8 mouse cellular contexts compared by ENCODE assay signal in the genomic region with DNA sequence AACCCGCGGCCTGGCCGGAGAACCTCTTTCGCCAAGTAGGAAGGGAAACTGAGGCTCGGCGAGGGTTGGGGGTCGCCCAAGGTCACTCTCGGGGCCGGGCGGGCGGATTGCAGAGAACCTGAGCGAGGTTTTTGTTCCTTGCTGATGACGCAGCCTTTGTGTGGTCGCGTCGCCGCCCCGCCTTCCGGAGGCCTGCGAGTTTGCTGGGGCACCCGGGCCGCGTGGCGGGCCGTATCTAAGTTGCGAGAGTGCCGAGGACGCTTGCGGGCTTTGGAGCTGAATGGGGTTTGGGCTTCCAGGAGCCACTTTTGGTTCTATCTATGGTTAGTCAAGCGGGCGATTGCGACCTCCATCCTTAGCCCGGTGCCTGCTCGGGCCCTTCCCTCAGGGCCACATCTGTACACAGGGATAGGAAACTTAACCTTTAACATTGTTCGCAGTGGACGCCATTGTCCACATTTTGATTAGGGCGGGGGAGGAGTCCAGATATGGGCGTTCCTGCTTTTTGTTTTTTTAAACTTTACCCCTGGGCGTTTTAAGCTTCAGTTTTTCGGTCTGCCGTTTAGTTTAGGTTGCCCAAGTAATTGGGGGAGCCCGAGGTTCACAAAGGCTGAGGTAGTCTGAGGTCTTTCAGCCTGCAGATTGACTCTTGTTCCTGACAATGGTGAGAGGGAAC. TPM values are rescaled to one million over a fixed set of nuclear protein-coding genes. Genes with fewer than 3 reads are reported as not detected.
DNase-seq lines count a peak whose midpoint lies in the region; ATAC-seq and TF ChIP-seq lines count a peak whose summit lies in the region.

No protein-coding gene starts in this region.

- no peak for TF ChIP-seq EP300 in liver, embryonic 14.5 days (IDR thresholded peaks at IDR 0.05; ENCODE audit: low read depth)

- H3K4me3 ChIP-seq in left cerebral cortex, adult 2 months = peak overlapping the region; percentile 97
- H3K4me3 ChIP-seq in liver, embryonic 14.5 days (ENCODE audit: insufficient read depth in 1 of 2, low read depth in 2 of 2, low read length in 2 of 2) = peak overlapping the region; percentile 88 to 99
- peak overlapping the region; percentile 99 for H3K4me3 ChIP-seq in stomach, embryonic 14.5 days (ENCODE audit: low read depth, low read length)

- H3K27ac ChIP-seq in left cerebral cortex, adult 2 months = peak overlapping the region; percentile 79
- H3K27ac ChIP-seq in liver, embryonic 14.5 days = peak overlapping the region; percentile 94
- H3K27ac ChIP-seq in stomach, embryonic 14.5 days (ENCODE audit: low read length) = peak overlapping the region; percentile 97

- H3K27me3 ChIP-seq in liver, embryonic 14.5 days (ENCODE audit: control insufficient read depth, insufficient read depth, low read length) = no peaks in the 10 kb centered on the region
- H3K27me3 ChIP-seq in stomach, embryonic 14.5 days (ENCODE audit: control insufficient read depth, insufficient read depth, low read length) = no peaks in the 10 kb centered on the region

- intact Hi-C loops in left cerebral cortex, adult 2 months (cut with DNase I) = loop anchor here (1.0 to 5.0 kb wide), 3 partner anchors 32 to 125 kb away; partner anchors contain the start of genes Cfap99, Fam193a and Zfyve28

- WGBS in liver, embryonic 14.5 days (ENCODE audit: insufficient replicate concordance) = under 1% methylated on average over 42 of the region's 42 CpGs
- under 1% methylated on average over 42 of the region's 42 CpGs for WGBS in stomach, embryonic 14.5 days

- peaks cover 4% of the 10 kb centered on the region; the same call in 1 of the 2 replicates for H3K36me3 ChIP-seq in liver, embryonic 14.5 days (replicated peaks; ENCODE audit: control insufficient read depth, insufficient read depth, low read depth)
- H3K36me3 ChIP-seq in stomach, embryonic 14.5 days (ENCODE audit: control insufficient read depth, insufficient read depth, low read length) = no peaks in the 10 kb centered on the region

- peak; percentile 40 to 43 for DNase-seq in left cerebral cortex, adult 2 months (ENCODE audit: extremely low spot score in 1 of 2, low spot score in 2 of 2)
- no peak for DNase-seq in left cerebral cortex, adult 8-10 months (ENCODE audit: low spot score in 2 of 2)
- peak; percentile 77 for DNase-seq in embryo, embryonic 10.5 days (ENCODE audit: low spot score)
- peak; percentile 19 for DNase-seq in heart, adult 8-10 months (ENCODE audit: low spot score)
- DNase-seq in kidney, adult 18-20 months = peak; percentile 54
- DNase-seq in liver, embryonic 14.5 days (ENCODE audit: low read depth in 3 of 3, low spot score in 3 of 3) = peak; percentile 52 to 59 (median 57)
- peak; percentile 86 for DNase-seq in naive thymus-derived CD4-positive, alpha-beta T cell, adult 2 months (ENCODE audit: low read depth)

- ATAC-seq in liver, embryonic 14.5 days (ENCODE audit: insufficient read depth) = peak; percentile 53
- ATAC-seq in stomach, embryonic 14.5 days (ENCODE audit: insufficient number of reproducible peaks, insufficient read depth, low FRiP score, low read depth) = peak; percentile 47; the same call in 1 of the 2 replicates

- H3K4me2 ChIP-seq in liver, embryonic 14.5 days (ENCODE audit: low read depth) = peak overlapping the region; percentile 94
- peak overlapping the region; percentile 79 for H3K4me2 ChIP-seq in stomach, embryonic 14.5 days (replicated peaks; ENCODE audit: low read depth, low read length)

- H3K9me3 ChIP-seq in liver, embryonic 14.5 days (ENCODE audit: control insufficient read depth, low read length) = no peaks in the 10 kb centered on the region
- H3K9me3 ChIP-seq in stomach, embryonic 14.5 days (ENCODE audit: control insufficient read depth, low read depth, low read length) = no peaks in the 10 kb centered on the region

- H3K4me1 ChIP-seq in liver, embryonic 14.5 days (replicated peaks; ENCODE audit: control insufficient read depth in 2 of 2, insufficient read depth in 2 of 2, low read length in 1 of 2) = peaks cover 11 to 14% of the 10 kb centered on the region in 2 experiments
- H3K4me1 ChIP-seq in stomach, embryonic 14.5 days (ENCODE audit: control insufficient read depth, insufficient read depth, low read length) = peaks cover 7% of the 10 kb centered on the region

- TF ChIP-seq CTCF in left cerebral cortex, adult 2 months (IDR thresholded peaks at IDR 0.05) = no peak
- no peak for TF ChIP-seq CTCF in liver, embryonic 14.5 days (IDR thresholded peaks at IDR 0.05; ENCODE audit: low read depth)

- peak overlapping the region; percentile 100 for H3K9ac ChIP-seq in liver, embryonic 14.5 days (replicated peaks)
- H3K9ac ChIP-seq in stomach, embryonic 14.5 days (replicated peaks; ENCODE audit: low read depth, low read length) = peak overlapping the region; percentile 98

RNA-seq across cellular contexts. Expression of gene Rnf4, which starts 0.8 kb away (rescaled TPM):
- total RNA-seq in left cerebral cortex, adult 2 months (2021) = 10 to 100 TPM; 87.0 to 90.7 TPM
- 10 to 100 TPM; 84.4 to 90.9 (median 87.9) TPM for total RNA-seq in left cerebral cortex, adult 8-10 months (2022)
- total RNA-seq in heart, adult 8-10 months (2022) = 10 to 100 TPM; 25.3 to 35.7 (median 30.4) TPM
- polyA plus RNA-seq in liver, embryonic 14.5 days (2012; rRNA removed) = 49.5 and 50.9 TPM in 2 replicates
- polyA plus RNA-seq in liver, embryonic 14.5 days (2014; fragmentation: Nextera tagmentation; extraction: Ambion mirVana) = 71.0 and 73.2 TPM in 2 replicates
- polyA plus RNA-seq in stomach, embryonic 14.5 days (2014; fragmentation: Nextera tagmentation; extraction: Ambion mirVana) = 183 and 188 TPM in 2 replicates

RNA-seq across cellular contexts. Expression of gene Fam193a, which starts 32.8 kb away (rescaled TPM):
- 10 to 100 TPM; 39.0 to 43.3 TPM for total RNA-seq in left cerebral cortex, adult 2 months (2021)
- 10 to 100 TPM; 43.1 to 49.3 (median 43.2) TPM for total RNA-seq in left cerebral cortex, adult 8-10 months (2022)
- 10 to 100 TPM; 21.1 to 26.8 (median 23.3) TPM for total RNA-seq in heart, adult 8-10 months (2022)
- 4.6 and 6.4 TPM in 2 replicates for polyA plus RNA-seq in liver, embryonic 14.5 days (2012; rRNA removed)
- polyA plus RNA-seq in liver, embryonic 14.5 days (2014; fragmentation: Nextera tagmentation; extraction: Ambion mirVana) = 2.9 and 3.4 TPM in 2 replicates
- 17.9 and 25.3 TPM in 2 replicates for polyA plus RNA-seq in stomach, embryonic 14.5 days (2014; fragmentation: Nextera tagmentation; extraction: Ambion mirVana)

RNA-seq across cellular contexts. Expression of gene Cfap99, which starts 48.5 kb away (rescaled TPM):
- 1 to 10 TPM; 1.4 to 1.5 TPM for total RNA-seq in left cerebral cortex, adult 2 months (2021)
- total RNA-seq in left cerebral cortex, adult 8-10 months (2022) = 1 to 10 TPM; 1.1 to 1.9 (median 1.6) TPM
- total RNA-seq in heart, adult 8-10 months (2022) = not detected
- not detected in 2 replicates for polyA plus RNA-seq in liver, embryonic 14.5 days (2012; rRNA removed)
- polyA plus RNA-seq in liver, embryonic 14.5 days (2014; fragmentation: Nextera tagmentation; extraction: Ambion mirVana) = not detected in 2 replicates
- not detected in 2 replicates for polyA plus RNA-seq in stomach, embryonic 14.5 days (2014; fragmentation: Nextera tagmentation; extraction: Ambion mirVana)

RNA-seq across cellular contexts. Expression of gene Zfyve28, which starts 48.7 kb away (rescaled TPM):
- 10 to 100 TPM; 50.2 to 54.2 TPM for total RNA-seq in left cerebral cortex, adult 2 months (2021)
- total RNA-seq in left cerebral cortex, adult 8-10 months (2022) = 10 to 100 TPM; 57.7 to 68.9 (median 59.1) TPM
- total RNA-seq in heart, adult 8-10 months (2022) = 1 to 10 TPM in 2 of 4 experiments, under 1 TPM in 2; 0.57 to 1.1 (median 1.0) TPM
- polyA plus RNA-seq in liver, embryonic 14.5 days (2012; rRNA removed) = 0.03 and 0.07 TPM in 2 replicates
- 0.08 TPM in 1 of 2 replicates, not detected in the other for polyA plus RNA-seq in liver, embryonic 14.5 days (2014; fragmentation: Nextera tagmentation; extraction: Ambion mirVana)
- 0.62 and 0.73 TPM in 2 replicates for polyA plus RNA-seq in stomach, embryonic 14.5 days (2014; fragmentation: Nextera tagmentation; extraction: Ambion mirVana)

Comparison
In these comparisons a context has a peak if more than half of its experiments do, and no peak if none do; other contexts are left out.
1. DNase-seq: peak in left cerebral cortex, adult 2 months (2 of 2), embryo, embryonic 10.5 days (single experiment), heart, adult 8-10 months (single experiment), kidney, adult 18-20 months (single experiment), liver, embryonic 14.5 days (3 of 3) and naive thymus-derived CD4-positive, alpha-beta T cell, adult 2 months (single experiment); none in left cerebral cortex, adult 8-10 months (0 of 2).
2. Peak in every context shown above with its lines, with median percentiles within 50 percentile points of each other: H3K27ac ChIP-seq and H3K4me3 ChIP-seq.